Mouse (Mus musculus) hindbrain, embryonic 14.5 days (tissue): ENCODE results near the gene Ldlrad3. TPM values are rescaled to one million over a fixed set of nuclear protein-coding genes. Genes with fewer than 3 reads are reported as not detected.

Experiments
- ATAC-seq: fragments of 200-750 bp; cut with Nextera tagmentation; 2 replicates; pipeline ENCODE4 v1.8.0; 2017; ENCODE audit warnings: moderate number of reproducible peaks, mild to moderate bottlenecking, moderate TSS enrichment, moderate library complexity; ENCODE audit not compliant: low FRiP score
- DNase-seq: peaks from one replicate; pipeline ENCODE4 v3.0.0-alpha.2; 2015; ENCODE audit warnings: low spot score
- H3K27ac ChIP-seq: fragments of 300-500 bp; sonication (generic); 2 replicates; pipeline ENCODE4 v1.5.1; 2014; ENCODE audit warnings: mild to moderate bottlenecking, moderate library complexity
- H3K27me3 ChIP-seq: fragments of 300-500 bp; sonication (generic); 2 replicates; pipeline ENCODE4 v1.6.1; 2014; ENCODE audit warnings: mild to moderate bottlenecking, low read length, mixed read lengths; ENCODE audit not compliant: control insufficient read depth, insufficient read depth
- H3K36me3 ChIP-seq: fragments of 300-500 bp; sonication (generic); replicated peaks from 2 replicates; pipeline ENCODE4 v1.6.1; 2014; ENCODE audit not compliant: control insufficient read depth, insufficient read depth
- H3K4me1 ChIP-seq: fragments of 300-500 bp; sonication (generic); replicated peaks from 2 replicates; pipeline ENCODE4 v1.6.1; 2014; ENCODE audit warnings: antibody characterized with exemption, low read length, mixed read lengths; ENCODE audit not compliant: control insufficient read depth, insufficient read depth
- H3K4me2 ChIP-seq: fragments of 300-500 bp; sonication (generic); replicated peaks from 2 replicates; pipeline ENCODE4 v1.6.1; 2014; ENCODE audit warnings: mild to moderate bottlenecking, moderate library complexity
- H3K4me3 ChIP-seq: fragments of 300-500 bp; sonication (generic); replicated peaks from 2 replicates; pipeline ENCODE4 v1.5.1; 2014; ENCODE audit warnings: mild to moderate bottlenecking, low read length
- H3K9ac ChIP-seq: fragments of 300-500 bp; sonication (generic); 2 replicates; pipeline ENCODE4 v1.6.1; 2014
- H3K9me3 ChIP-seq: fragments of 300-500 bp; sonication (generic); 2 replicates; pipeline ENCODE4 v1.6.1; 2016; ENCODE audit warnings: low read length; ENCODE audit not compliant: control insufficient read depth
- WGBS: fragments of 180-500 bp; shearing (Covaris S2); extraction: QIAGEN DNeasy Blood & Tissue Kit; methylation state at CpG from one replicate; pipeline ENCODE4 v1.1.7; 2014; 5-methylcytosine and 5-hydroxymethylcytosine counted together
- polyA plus RNA-seq: library from polyadenylated mRNA; unstranded; fragments of >200 nt; fragmentation: Nextera tagmentation; extraction: Ambion mirVana; gene quantifications from 2 replicates; pipeline ENCODE4 v1.2.1, GENCODE M21; 2014

Ldlrad3 gene
- polyA plus RNA-seq, 1 experiment from 2014 or later, result 29.4 TPM

GRCm38 (mm10) chr2:102127221-102127620, 59.0 kb downstream of the Ldlrad3 start:
- Histone ChIP-seq H3K4me3 (no peak overlapping the region), H3K9ac (no peak overlapping the region), H3K9me3 (no peaks in the 10 kb centered on the region), H3K27me3 (no peaks in the 10 kb centered on the region), H3K36me3 (no peaks in the 10 kb centered on the region), H3K27ac (no peak overlapping the region), H3K4me1 (peaks cover 12% of the 10 kb centered on the region), H3K4me2 (no peak overlapping the region)
- WGBS, result 80% methylated on average over 9 of the region's 9 CpGs
- no peak for DNase-seq
- ATAC-seq, result no peak

DNA sequence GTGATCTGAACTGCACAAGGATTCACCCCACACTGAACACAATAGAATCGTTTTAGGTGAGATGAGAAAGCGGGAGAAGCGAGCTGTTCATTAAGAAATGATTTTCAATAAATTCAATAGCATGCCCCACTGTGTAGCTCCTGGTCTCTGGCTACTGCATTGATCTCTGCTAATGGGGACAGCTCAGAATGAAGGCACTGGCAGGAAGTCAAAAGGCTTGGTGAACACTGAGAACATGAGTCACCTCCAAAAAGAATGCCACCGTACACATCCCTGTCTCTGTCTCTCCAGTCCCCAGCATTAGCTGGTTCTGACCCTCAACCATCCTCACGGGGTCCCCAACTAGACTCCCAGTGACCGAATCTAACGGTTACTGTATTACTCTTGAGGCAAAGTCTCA, 60.1 kb downstream of the Ldlrad3 start:
- no peaks in the 10 kb centered on the region for H3K27me3 ChIP-seq

DNA sequence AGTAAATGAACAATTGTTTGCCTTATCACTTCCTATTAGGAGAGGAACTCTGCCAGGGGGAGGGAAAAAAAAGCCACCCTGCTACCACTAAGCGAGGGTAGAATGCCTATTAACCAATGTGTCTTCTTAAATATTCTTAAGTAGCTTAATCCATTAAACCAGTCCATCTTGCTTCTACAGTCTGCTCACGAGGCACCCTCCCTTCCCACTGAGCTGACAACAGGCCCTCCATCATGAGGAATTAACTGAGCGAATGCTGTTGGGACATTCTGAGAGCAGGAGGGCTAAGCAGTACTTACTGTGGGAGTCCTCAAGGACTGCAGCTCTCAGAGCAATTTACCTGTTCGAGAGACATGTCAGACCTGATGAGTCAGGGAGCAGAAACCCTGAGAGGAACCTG, 61.1 kb downstream of the Ldlrad3 start:
- H3K9me3 ChIP-seq, result no peaks in the 10 kb centered on the region
- WGBS, result 59% methylated on average over 4 of the region's 4 CpGs
- H3K9ac ChIP-seq, result no peak overlapping the region
- ATAC-seq (no peak), DNase-seq (no peak)
- no peaks in the 10 kb centered on the region for H3K36me3 ChIP-seq
- no peak overlapping the region for H3K4me3 ChIP-seq
- H3K4me1 ChIP-seq, result peaks cover 25% of the 10 kb centered on the region
- no peak overlapping the region for H3K27ac ChIP-seq
- H3K4me2 ChIP-seq, result no peak overlapping the region
- H3K27me3 ChIP-seq, result no peaks in the 10 kb centered on the region

More for the DNA sequence above, 60.1 kb downstream of the Ldlrad3 start:
- H3K27ac ChIP-seq, result no peak overlapping the region
- no peaks in the 10 kb centered on the region for H3K36me3 ChIP-seq
- no peak overlapping the region for H3K4me2 ChIP-seq
- 87% methylated on average over 7 of the region's 7 CpGs for WGBS
- peaks cover 23% of the 10 kb centered on the region for H3K4me1 ChIP-seq
- ATAC-seq, result no peak
- no peak overlapping the region for H3K9ac ChIP-seq
- no peaks in the 10 kb centered on the region for H3K9me3 ChIP-seq
- DNase-seq, result no peak
- H3K4me3 ChIP-seq, result no peak overlapping the region

- peak overlapping the region; percentile 38; the same call in 1 of the 2 replicates for H3K27ac ChIP-seq
- H3K27me3 ChIP-seq, result no peaks in the 10 kb centered on the region
- no peaks in the 10 kb centered on the region for H3K9me3 ChIP-seq
- H3K4me2 ChIP-seq, result no peak overlapping the region
- H3K9ac ChIP-seq, result no peak overlapping the region
- DNase-seq (no peak), ATAC-seq (no peak)
- peaks cover 28% of the 10 kb centered on the region for H3K4me1 ChIP-seq
- 32% methylated on average over 1 of the region's 1 CpGs for WGBS
- H3K4me3 ChIP-seq, result no peak overlapping the region
- no peaks in the 10 kb centered on the region for H3K36me3 ChIP-seq
Observed at GRCm38 (mm10) chr2:102122146-102122515, 64.1 kb downstream of the Ldlrad3 start.

DNA sequence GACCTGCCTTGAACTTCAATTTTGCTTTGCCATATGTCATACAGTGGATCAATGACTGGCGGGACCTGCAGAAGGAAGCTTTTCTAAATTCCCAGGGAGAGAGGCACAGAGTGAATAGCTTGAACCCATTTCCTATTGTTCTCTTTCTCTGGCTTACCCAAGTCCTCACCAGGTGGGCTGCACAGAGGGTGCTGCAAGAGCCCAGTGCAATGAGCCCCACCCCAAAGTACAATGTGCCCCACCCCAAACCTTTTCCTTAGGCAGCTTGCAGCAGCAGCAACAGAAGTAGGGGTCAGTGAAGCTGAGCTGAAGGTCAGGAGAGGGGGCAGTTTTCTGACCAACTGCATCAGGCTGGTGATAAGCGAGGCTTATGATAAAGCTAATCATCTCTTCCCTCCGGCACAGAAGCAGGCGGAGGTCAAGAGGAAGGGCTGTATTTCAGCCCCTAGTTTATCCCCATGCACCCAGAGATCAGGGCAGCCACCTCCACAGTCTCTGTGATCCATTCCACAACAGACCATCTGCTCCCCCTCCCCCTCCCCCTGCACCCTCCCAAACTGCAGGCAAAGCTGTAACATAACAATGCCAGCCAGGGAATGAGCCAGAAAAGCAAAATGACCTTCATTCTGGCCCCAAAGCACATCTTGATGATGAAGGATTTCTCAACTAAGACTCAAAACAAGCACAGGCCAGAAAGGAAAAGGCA, 64.6 kb downstream of the Ldlrad3 start:
- H3K4me1 ChIP-seq, result peaks cover 34% of the 10 kb centered on the region
- 36% methylated on average over 4 of the region's 4 CpGs for WGBS
- no peaks in the 10 kb centered on the region for H3K9me3 ChIP-seq
- H3K4me3 ChIP-seq, result no peak overlapping the region
- no peak overlapping the region for H3K9ac ChIP-seq
- no peaks in the 10 kb centered on the region for H3K27me3 ChIP-seq
- no peak for ATAC-seq
- no peak overlapping the region for H3K4me2 ChIP-seq
- 0 out of 2 replicates have a peak overlapping the region, but pooled peaks have one; percentile 38 for H3K27ac ChIP-seq
- DNase-seq, result no peak
- H3K36me3 ChIP-seq, result no peaks in the 10 kb centered on the region

- DNase-seq (no peak), ATAC-seq (no peak)
- Histone ChIP-seq H3K9ac (no peak overlapping the region), H3K4me2 (no peak overlapping the region), H3K9me3 (no peaks in the 10 kb centered on the region), H3K4me3 (no peak overlapping the region), H3K27ac (no peak overlapping the region), H3K36me3 (no peaks in the 10 kb centered on the region), H3K27me3 (no peaks in the 10 kb centered on the region), H3K4me1 (peaks cover 36% of the 10 kb centered on the region)
- WGBS, result 63% methylated on average over 12 of the region's 12 CpGs
Observed at GRCm38 (mm10) chr2:102119751-102120505, 66.3 kb downstream of the Ldlrad3 start.

- Histone ChIP-seq H3K9ac (no peak overlapping the region), H3K4me2 (no peak overlapping the region), H3K4me3 (no peak overlapping the region), H3K27ac (no peak overlapping the region), H3K4me1 (peaks cover 36% of the 10 kb centered on the region), H3K36me3 (no peaks in the 10 kb centered on the region), H3K27me3 (no peaks in the 10 kb centered on the region), H3K9me3 (no peaks in the 10 kb centered on the region)
- DNase-seq, result no peak
- ATAC-seq, result no peak
- WGBS, result 28% methylated on average over 15 of the region's 15 CpGs
Observed at GRCm38 (mm10) chr2:102118988-102119460, 67.2 kb downstream of the Ldlrad3 start.

- 35% methylated on average over 6 of the region's 6 CpGs for WGBS
- no peaks in the 10 kb centered on the region for H3K9me3 ChIP-seq
- H3K36me3 ChIP-seq, result no peaks in the 10 kb centered on the region
- H3K9ac ChIP-seq, result no peak overlapping the region
- H3K4me2 ChIP-seq, result no peak overlapping the region
- H3K4me3 ChIP-seq, result no peak overlapping the region
- H3K27ac ChIP-seq, result 0 out of 2 replicates have a peak overlapping the region, but pooled peaks have one; percentile 26
- DNase-seq (no peak), ATAC-seq (no peak)
- H3K4me1 ChIP-seq, result peaks cover 35% of the 10 kb centered on the region
- H3K27me3 ChIP-seq, result no peaks in the 10 kb centered on the region
Observed at GRCm38 (mm10) chr2:102117402-102117760, 68.8 kb downstream of the Ldlrad3 start.

DNA sequence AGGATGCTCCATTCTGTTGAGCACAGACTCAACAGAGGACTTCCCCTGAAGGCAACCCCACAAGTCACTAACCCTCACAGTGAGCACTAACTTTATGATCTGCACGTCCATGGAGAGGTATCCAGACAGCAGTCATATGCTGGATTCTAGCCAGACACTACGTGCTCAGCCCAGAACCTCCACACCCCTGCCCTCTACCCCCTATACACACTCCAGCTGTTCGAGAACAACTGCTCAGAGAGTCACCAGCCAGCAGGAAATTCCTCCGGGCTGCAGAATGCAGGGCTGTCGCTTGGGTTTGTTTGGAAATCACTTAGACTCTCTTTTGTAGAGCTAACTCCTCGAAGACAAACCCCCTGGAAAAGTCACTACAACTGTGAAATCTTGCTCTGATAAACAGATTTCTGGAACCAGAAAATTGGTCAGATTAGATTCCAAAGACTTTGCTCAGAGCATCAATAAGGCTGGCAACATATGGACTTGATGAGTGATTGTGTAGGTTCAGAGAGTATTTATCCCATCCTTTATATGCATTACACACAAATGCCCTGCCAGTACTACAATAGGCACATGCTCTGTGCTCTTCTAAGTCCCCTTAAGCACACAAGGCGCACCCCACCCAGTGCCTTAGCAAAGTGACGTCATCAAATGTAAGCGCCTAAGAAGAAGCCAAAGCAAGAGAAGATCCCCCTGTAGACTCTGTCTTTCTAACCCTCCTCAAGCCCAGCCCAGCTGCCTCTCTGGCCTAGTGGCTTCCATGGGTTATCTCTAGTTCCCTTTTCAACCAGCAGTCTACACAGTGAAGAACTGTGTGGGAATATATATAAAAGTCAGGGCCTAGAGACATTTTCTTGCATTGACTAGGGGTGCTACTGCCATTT, 69.4 kb downstream of the Ldlrad3 start:
- H3K4me2 ChIP-seq, result no peak overlapping the region
- no peaks in the 10 kb centered on the region for H3K9me3 ChIP-seq
- ATAC-seq, result no peak
- 44% methylated on average over 9 of the region's 9 CpGs for WGBS
- H3K36me3 ChIP-seq, result no peaks in the 10 kb centered on the region
- H3K4me3 ChIP-seq, result no peak overlapping the region
- no peak overlapping the region for H3K27ac ChIP-seq
- no peak overlapping the region for H3K9ac ChIP-seq
- H3K27me3 ChIP-seq, result no peaks in the 10 kb centered on the region
- H3K4me1 ChIP-seq, result peaks cover 29% of the 10 kb centered on the region
- DNase-seq, result no peak
